ENCODE assay signal across 13 mouse cellular contexts in the genomic region with DNA sequence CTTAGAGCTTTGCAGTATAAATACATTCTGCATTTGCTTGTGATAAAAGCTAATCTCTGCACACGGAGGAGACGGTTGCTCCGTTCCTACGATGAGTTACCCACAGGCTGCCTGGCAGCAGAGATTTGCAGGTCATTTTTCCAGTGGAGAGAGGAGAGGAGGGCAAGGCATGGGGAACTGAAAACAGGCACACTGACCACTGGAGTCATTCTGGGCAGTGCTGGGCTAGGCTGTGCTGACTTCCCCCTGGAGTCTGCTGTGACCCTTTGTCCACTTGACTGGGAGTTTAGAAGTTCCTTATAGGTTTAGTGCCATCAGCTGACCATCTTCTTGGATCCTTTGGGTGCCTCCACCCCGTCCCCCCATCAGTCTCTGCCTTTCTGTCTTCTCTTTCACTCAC.
"Had no signal": no experiment of that assay in that cellular context is flagged by ENCODE, and none has a peak within 500 bp of the region (broad histone marks: within the 10 kb centered on the region; RNA-seq: fewer than 3 reads in every experiment).

No protein-coding gene starts in this region.

- H3K4me3 ChIP-seq: kidney, embryonic 15.5 days; left cerebral cortex, adult 2 months; limb, embryonic 15.5 days; liver, embryonic 13.5 days; midbrain, embryonic 10.5 days; neural tube, embryonic 12.5 days; stomach, embryonic 15.5 days had no signal

- H3K36me3 ChIP-seq: kidney, embryonic 15.5 days; limb, embryonic 15.5 days; liver, embryonic 13.5 days; neural tube, embryonic 12.5 days; stomach, embryonic 15.5 days had no signal

- DNase-seq: kidney, adult 2 months; kidney, postnatal 14 days; liver, embryonic 13.5 days; lung, postnatal 10 days; midbrain, embryonic 14.5 days; thymus, adult 2 months; thymus, postnatal 25 days had no signal

- H3K27ac ChIP-seq: kidney, embryonic 15.5 days; left cerebral cortex, adult 2 months; limb, embryonic 15.5 days; liver, embryonic 13.5 days; midbrain, embryonic 10.5 days; neural tube, embryonic 12.5 days; stomach, embryonic 15.5 days had no signal
